Mouse (Mus musculus) hindbrain, embryonic 13.5 days (tissue): ENCODE measurements at regions not wholly inside any gene's neighbourhood (a gene's known extent, or its start where the extent isn't known, plus 50 kb on each side); places are given as distances from the start of the nearest gene placed in this dataset.

Source experiments
- ATAC-seq: fragments of 200-750 bp; cut with Nextera tagmentation; 2 replicates; pipeline ENCODE4 v1.8.0; 2017; ENCODE audit warnings: moderate TSS enrichment; ENCODE audit not compliant: low FRiP score
- H3K27ac ChIP-seq: fragments of 300-500 bp; sonication (generic); 2 replicates; pipeline ENCODE4 v1.5.1; 2015; ENCODE audit warnings: inconsistent platforms, mild to moderate bottlenecking, moderate library complexity
- H3K27me3 ChIP-seq: fragments of 300-500 bp; sonication (generic); 2 replicates; pipeline ENCODE4 v1.6.1; 2015; ENCODE audit warnings: mild to moderate bottlenecking, inconsistent platforms
- H3K36me3 ChIP-seq: fragments of 300-500 bp; sonication (generic); 2 replicates; pipeline ENCODE4 v1.6.1; 2015; ENCODE audit warnings: mild to moderate bottlenecking, inconsistent platforms
- H3K4me1 ChIP-seq: fragments of 300-500 bp; sonication (generic); replicated peaks from 2 replicates; pipeline ENCODE4 v1.6.1; 2015; ENCODE audit warnings: inconsistent platforms
- H3K4me2 ChIP-seq: fragments of 300-500 bp; sonication (generic); 2 replicates; pipeline ENCODE4 v1.6.1; 2015; ENCODE audit warnings: inconsistent platforms, mild to moderate bottlenecking, moderate library complexity
- H3K4me3 ChIP-seq: fragments of 300-500 bp; sonication (generic); 2 replicates; pipeline ENCODE4 v1.5.1; 2015; ENCODE audit warnings: mild to moderate bottlenecking, inconsistent platforms
- H3K9ac ChIP-seq: fragments of 300-500 bp; sonication (generic); 2 replicates; pipeline ENCODE4 v1.6.1; 2015; ENCODE audit warnings: mild to moderate bottlenecking, inconsistent platforms
- H3K9me3 ChIP-seq: fragments of 300-500 bp; sonication (generic); 2 replicates; pipeline ENCODE4 v1.6.1; 2016; ENCODE audit warnings: inconsistent platforms
- WGBS: fragments of 180-500 bp; shearing (Covaris S2); methylation state at CpG from one replicate; pipeline ENCODE4 v1.1.7; 2015; 5-methylcytosine and 5-hydroxymethylcytosine counted together

DNA sequence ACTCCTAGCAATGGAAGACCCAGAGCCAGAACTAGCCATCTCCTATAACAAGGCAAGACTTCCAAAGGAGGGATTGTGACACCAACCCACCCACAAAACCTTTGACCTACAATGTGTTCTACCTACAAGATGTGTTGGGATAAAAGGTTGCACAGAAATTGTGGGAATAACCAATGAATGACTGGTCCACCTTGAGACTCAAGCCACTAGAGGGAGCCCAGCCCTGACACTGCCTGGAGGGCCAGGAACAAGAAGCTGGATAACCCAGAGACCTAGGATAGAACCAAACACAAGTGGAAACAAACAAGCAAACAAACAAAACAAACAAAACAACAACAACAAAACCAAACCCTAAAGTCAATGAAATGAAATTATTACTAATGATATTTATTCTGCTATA is 288.8 kb downstream of the Dchs2 start:
- no peak overlapping the region for H3K27ac ChIP-seq
- H3K27me3 ChIP-seq: no peaks in the 10 kb centered on the region
- no peak overlapping the region for H3K4me3 ChIP-seq
- H3K9ac ChIP-seq: no peak overlapping the region
- H3K4me2 ChIP-seq: no peak overlapping the region
- ATAC-seq: no peak
- H3K36me3 ChIP-seq: no peaks in the 10 kb centered on the region
- H3K4me1 ChIP-seq: no peaks in the 10 kb centered on the region
- H3K9me3 ChIP-seq: no peaks in the 10 kb centered on the region

DNA sequence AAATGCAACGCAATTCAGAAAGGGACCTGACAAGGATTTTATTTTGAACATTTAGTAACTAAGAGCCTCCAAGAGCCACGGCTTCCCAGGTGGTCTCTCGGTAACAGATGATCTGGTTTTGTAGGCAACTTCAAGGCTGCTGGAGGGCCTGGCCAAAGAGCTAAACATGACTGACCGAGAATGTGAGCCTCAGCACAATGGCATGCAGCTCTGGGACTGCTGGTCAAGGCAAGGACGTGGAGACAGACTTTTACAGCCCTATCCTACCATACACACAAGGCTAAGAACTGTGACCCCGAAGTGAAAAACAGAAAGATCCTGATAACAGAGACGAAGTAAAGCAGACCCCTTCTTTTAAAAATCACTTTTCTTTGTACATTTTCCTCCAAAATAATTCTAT is 296.5 kb downstream of the Dchs2 start:
- no peak for ATAC-seq

DNA sequence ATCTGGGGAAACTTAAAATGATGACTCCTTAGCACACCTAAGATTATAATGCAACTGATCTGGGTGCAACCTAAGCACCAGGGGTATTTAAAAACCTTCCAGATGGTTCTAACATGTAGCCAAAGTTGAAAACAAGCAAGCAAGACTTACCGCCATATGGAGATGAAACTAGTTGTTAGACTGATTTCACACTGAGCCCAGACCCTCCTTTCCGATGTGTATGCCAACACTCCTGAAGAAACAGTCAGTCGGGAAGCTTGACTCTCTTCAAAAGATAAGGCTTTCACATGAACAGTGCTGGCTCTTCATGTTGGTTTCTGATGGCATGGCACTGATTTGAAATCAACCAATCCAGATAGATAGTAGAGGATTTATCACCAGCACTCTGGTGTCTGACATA is 301.6 kb downstream of the Dchs2 start:
- 93% methylated on average over 3 of the region's 3 CpGs for WGBS
- ATAC-seq: no peak

More for the DNA sequence above, 296.5 kb downstream of the Dchs2 start:
- Histone ChIP-seq H3K27ac (no peak overlapping the region), H3K4me3 (no peak overlapping the region), H3K9me3 (no peaks in the 10 kb centered on the region), H3K9ac (no peak overlapping the region), H3K4me1 (no peaks in the 10 kb centered on the region), H3K36me3 (no peaks in the 10 kb centered on the region), H3K27me3 (no peaks in the 10 kb centered on the region), H3K4me2 (no peak overlapping the region)
- WGBS: 72% methylated on average over 7 of the region's 7 CpGs

DNA sequence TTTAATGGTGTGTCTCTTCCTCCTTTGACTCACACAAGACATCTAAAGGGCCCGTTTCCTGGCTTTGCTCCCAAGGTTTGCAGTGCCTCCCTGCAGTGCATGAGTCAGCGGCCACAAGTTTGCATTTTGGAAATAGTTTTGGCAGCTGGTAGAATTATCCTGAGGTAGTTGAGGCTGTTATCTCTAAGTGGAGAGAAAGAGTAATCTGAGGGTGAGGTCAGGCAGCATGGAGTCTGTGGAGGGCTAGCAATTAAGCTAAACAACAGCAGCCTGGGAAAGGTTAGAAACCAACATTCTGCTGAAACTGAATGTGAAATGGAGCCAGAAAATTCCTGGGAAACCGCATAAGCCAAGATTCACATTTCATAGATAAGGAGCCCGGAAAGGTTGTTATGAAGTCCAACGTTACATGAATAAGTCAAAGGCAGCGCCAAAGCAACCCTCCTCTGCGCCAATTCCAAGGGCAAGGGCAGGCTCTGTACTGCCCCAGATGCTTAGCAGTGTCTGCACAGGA is 318.5 kb downstream of the Dchs2 start:
- H3K4me1 ChIP-seq: no peaks in the 10 kb centered on the region

More for the DNA sequence above, 301.6 kb downstream of the Dchs2 start:
- Histone ChIP-seq H3K27ac (no peak overlapping the region), H3K4me1 (no peaks in the 10 kb centered on the region), H3K9ac (no peak overlapping the region), H3K36me3 (no peaks in the 10 kb centered on the region), H3K9me3 (no peaks in the 10 kb centered on the region), H3K4me2 (no peak overlapping the region), H3K27me3 (no peaks in the 10 kb centered on the region), H3K4me3 (no peak overlapping the region)

DNA sequence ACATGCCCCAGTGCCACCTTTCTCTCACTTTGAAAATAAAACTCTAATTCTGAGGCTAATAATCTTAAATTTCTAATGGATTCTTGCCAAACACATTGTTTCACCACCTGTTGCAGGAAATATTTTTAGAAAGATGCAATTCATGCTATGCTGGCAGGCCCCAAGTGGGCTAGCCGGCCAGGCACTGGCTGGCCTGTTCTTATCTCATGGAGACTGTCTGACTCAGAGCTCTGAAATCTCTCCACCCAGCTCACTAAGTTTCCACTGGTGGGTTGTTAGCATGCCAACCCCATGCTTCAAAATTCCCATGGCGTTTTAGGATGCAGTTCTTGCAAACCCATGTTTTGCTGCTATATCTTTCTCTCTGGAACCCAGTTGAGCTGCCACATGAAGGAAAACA is 315.5 kb upstream of the Sfrp2 start:
- WGBS: 95% methylated on average over 2 of the region's 2 CpGs
- H3K36me3 ChIP-seq: no peaks in the 10 kb centered on the region
- H3K27ac ChIP-seq: no peak overlapping the region
- H3K9me3 ChIP-seq: no peaks in the 10 kb centered on the region
- no peak overlapping the region for H3K9ac ChIP-seq
- no peak for ATAC-seq
- no peak overlapping the region for H3K4me2 ChIP-seq
- H3K27me3 ChIP-seq: no peaks in the 10 kb centered on the region
- no peak overlapping the region for H3K4me3 ChIP-seq
- no peaks in the 10 kb centered on the region for H3K4me1 ChIP-seq

More for the DNA sequence above, 318.5 kb downstream of the Dchs2 start:
- Histone ChIP-seq H3K9me3 (no peaks in the 10 kb centered on the region), H3K4me3 (no peak overlapping the region), H3K9ac (no peak overlapping the region), H3K4me2 (no peak overlapping the region), H3K27me3 (no peaks in the 10 kb centered on the region), H3K36me3 (no peaks in the 10 kb centered on the region), H3K27ac (no peak overlapping the region)
- 86% methylated on average over 7 of the region's 7 CpGs for WGBS
- no peak for ATAC-seq

DNA sequence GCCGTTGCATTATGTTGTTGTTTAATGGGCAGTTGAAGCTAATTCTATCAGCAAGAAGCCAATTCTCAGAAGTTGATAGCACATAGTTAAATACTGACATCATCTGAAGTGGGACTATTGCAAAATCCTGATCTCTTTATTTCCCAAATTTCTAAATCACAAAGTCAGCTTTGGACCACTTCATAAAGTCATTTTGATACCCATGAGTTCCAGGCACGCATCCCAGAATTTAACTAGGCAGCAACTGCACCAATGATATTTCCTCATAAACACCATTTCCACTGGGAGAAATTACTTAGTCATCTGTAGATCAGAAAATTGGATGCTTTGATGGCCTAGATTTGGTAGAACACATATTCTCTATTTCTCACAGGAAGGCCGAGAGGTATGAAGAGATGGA is 314.8 kb upstream of the Sfrp2 start:
- H3K36me3 ChIP-seq: no peaks in the 10 kb centered on the region
- 89% methylated on average over 3 of the region's 3 CpGs for WGBS
- H3K9me3 ChIP-seq: no peaks in the 10 kb centered on the region
- H3K4me3 ChIP-seq: no peak overlapping the region
- H3K27me3 ChIP-seq: no peaks in the 10 kb centered on the region
- H3K4me2 ChIP-seq: no peak overlapping the region
- no peak overlapping the region for H3K27ac ChIP-seq
- no peaks in the 10 kb centered on the region for H3K4me1 ChIP-seq
- no peak for ATAC-seq
- H3K9ac ChIP-seq: no peak overlapping the region

DNA sequence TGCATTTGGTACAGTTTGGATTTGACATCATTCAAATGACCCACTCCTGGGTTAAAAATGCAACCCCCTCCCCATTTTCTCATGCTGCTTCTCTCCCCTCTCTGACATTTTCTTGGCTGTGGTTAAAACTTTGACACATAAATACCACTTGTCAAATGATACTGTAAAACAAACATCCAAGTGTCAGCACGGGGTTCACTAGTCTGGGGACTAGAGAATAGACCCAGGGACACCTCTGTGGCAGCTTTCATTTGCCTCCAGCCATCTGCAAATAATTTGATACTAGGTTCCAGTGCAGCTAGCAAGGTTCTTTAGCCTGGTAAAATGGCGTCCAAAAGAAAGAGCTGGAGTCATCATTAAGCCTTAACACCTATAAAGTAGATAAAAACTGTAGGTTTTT is 312.7 kb upstream of the Sfrp2 start:
- Histone ChIP-seq H3K27ac (no peak overlapping the region), H3K9ac (no peak overlapping the region), H3K9me3 (no peaks in the 10 kb centered on the region), H3K4me3 (no peak overlapping the region), H3K36me3 (no peaks in the 10 kb centered on the region), H3K4me1 (no peaks in the 10 kb centered on the region), H3K27me3 (no peaks in the 10 kb centered on the region), H3K4me2 (no peak overlapping the region)
- ATAC-seq: no peak
- 61% methylated on average over 2 of the region's 2 CpGs for WGBS

DNA sequence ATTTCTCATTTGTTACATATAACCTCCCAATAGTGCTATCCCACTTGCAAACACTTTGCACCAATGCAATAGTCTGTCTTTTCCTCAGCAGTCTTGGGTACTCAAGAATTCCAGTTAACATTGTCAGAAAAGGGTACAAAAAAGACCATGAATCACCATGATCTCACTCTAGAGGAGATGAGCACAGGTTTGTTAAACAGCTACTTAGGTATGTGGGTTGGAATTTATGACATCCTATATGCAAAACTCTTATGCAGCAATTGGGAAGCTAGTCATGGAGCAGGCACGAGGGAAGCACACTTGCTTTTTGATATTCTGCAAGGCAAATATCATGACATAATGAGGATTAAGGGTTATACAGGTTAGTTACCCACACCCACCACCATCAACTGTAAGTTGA is 307.7 kb upstream of the Sfrp2 start:
- H3K36me3 ChIP-seq: no peaks in the 10 kb centered on the region
- H3K27me3 ChIP-seq: no peaks in the 10 kb centered on the region
- H3K27ac ChIP-seq: no peak overlapping the region
- no peak overlapping the region for H3K4me3 ChIP-seq
- no peaks in the 10 kb centered on the region for H3K4me1 ChIP-seq
- ATAC-seq: no peak
- H3K4me2 ChIP-seq: no peak overlapping the region
- 96% methylated on average over 1 of the region's 1 CpGs for WGBS
- no peaks in the 10 kb centered on the region; the same call in 1 of the 2 replicates for H3K9me3 ChIP-seq
- no peak overlapping the region for H3K9ac ChIP-seq

DNA sequence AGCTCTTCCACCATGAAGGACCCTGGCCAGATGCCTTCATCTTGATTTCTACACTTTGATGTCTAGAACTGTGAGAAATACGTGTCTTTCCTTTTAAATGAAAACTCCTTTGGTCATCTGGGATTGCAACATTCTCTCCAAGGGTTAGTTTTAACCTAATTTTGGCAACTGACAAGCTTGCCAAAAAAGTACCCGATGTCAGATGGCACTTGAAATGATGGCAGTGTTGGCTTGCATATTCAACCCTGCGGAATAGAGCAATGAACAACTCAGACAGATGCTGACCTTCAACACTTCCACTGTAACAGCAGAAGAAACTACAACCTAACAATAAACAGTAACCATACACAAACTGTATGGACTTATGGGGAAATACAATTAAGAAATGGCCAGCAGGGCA is 286.9 kb upstream of the Sfrp2 start:
- Histone ChIP-seq H3K4me2 (no peak overlapping the region), H3K27ac (no peak overlapping the region), H3K27me3 (no peaks in the 10 kb centered on the region), H3K9ac (no peak overlapping the region), H3K9me3 (no peaks in the 10 kb centered on the region), H3K4me1 (no peaks in the 10 kb centered on the region), H3K36me3 (no peaks in the 10 kb centered on the region), H3K4me3 (no peak overlapping the region)
- ATAC-seq: no peak
- 94% methylated on average over 3 of the region's 3 CpGs for WGBS

DNA sequence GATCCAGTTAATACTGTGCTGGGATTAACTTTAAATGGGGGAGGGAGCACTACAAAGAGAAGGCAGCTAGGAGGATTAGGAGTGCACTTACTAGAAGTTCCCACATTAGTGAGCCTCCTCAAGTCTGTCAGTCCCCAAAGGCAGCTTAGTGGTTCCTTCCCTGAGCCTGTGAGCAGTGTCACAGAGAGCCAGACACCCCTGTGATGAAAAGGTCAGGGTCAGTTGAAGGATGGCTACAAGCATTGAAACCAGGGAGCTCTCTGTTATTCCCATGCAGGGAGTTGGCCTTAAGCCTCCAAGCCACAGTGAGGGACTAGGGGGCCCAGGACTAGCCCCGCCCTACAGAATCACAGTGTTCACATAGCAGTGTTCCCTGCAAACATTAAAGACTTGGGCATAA is 285.9 kb upstream of the Sfrp2 start:
- Histone ChIP-seq H3K9me3 (no peaks in the 10 kb centered on the region), H3K27me3 (no peaks in the 10 kb centered on the region), H3K9ac (no peak overlapping the region), H3K4me1 (no peaks in the 10 kb centered on the region), H3K36me3 (no peaks in the 10 kb centered on the region), H3K4me2 (no peak overlapping the region), H3K4me3 (no peak overlapping the region), H3K27ac (no peak overlapping the region)
- WGBS: 89% methylated on average over 1 of the region's 1 CpGs
- ATAC-seq: no peak

DNA sequence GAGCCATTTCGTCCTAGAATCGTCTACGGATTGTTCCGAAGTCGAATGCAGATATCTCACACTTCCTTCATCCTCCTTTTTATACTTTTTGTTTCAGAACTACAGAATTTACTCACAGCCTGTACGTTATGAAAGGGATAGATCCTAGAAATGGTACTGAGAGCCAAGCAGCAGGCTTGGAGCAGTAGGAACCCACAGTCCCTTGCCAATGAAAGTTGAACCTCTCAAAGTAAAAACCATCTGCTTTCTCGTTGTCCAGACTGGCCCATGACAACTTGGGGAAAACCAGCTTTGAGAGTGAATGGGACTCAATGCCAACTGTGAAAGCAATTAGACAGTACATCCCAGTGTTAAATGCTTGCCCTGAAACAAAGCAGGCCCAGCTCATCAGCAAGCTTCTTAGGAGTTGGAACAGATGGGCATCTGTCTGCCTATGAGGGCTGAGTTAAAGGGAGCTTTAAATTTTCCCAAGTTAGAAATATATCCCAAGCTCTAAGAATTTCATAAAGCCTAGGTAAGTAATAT is 279.9 kb upstream of the Sfrp2 start:
- no peak overlapping the region for H3K4me2 ChIP-seq
- H3K9ac ChIP-seq: no peak overlapping the region
- no peaks in the 10 kb centered on the region for H3K27me3 ChIP-seq
- 87% methylated on average over 7 of the region's 7 CpGs for WGBS
- H3K4me1 ChIP-seq: no peaks in the 10 kb centered on the region
- H3K36me3 ChIP-seq: no peaks in the 10 kb centered on the region
- no peak overlapping the region for H3K4me3 ChIP-seq
- H3K9me3 ChIP-seq: no peaks in the 10 kb centered on the region
- ATAC-seq: no peak
- no peak overlapping the region for H3K27ac ChIP-seq

DNA sequence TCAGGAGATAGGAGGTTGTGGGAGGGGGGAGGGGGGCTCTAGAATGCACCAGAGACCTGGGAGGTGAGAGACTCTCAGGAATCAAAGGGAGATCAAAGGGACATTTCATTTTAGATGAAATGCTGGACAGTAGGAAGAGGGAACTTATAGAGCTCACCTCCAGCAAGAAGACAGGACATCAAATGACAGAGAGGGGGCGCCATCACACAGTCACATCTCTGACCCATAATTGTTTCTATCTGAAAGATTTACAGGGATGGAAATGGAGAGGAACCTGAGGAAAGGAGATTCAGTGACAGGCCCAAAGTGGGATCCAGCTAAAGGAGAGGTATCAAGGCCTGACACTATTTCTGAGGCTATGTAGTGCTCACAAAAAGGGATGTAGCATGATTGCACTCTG is 270.5 kb upstream of the Sfrp2 start:
- no peak overlapping the region for H3K9ac ChIP-seq
- H3K4me1 ChIP-seq: no peaks in the 10 kb centered on the region
- no peak overlapping the region for H3K4me3 ChIP-seq
- no peak overlapping the region for H3K4me2 ChIP-seq
- no peaks in the 10 kb centered on the region for H3K9me3 ChIP-seq
- H3K27ac ChIP-seq: no peak overlapping the region
- no peaks in the 10 kb centered on the region for H3K27me3 ChIP-seq
- no peaks in the 10 kb centered on the region for H3K36me3 ChIP-seq
- WGBS: 26% methylated on average over 1 of the region's 1 CpGs
- no peak for ATAC-seq

DNA sequence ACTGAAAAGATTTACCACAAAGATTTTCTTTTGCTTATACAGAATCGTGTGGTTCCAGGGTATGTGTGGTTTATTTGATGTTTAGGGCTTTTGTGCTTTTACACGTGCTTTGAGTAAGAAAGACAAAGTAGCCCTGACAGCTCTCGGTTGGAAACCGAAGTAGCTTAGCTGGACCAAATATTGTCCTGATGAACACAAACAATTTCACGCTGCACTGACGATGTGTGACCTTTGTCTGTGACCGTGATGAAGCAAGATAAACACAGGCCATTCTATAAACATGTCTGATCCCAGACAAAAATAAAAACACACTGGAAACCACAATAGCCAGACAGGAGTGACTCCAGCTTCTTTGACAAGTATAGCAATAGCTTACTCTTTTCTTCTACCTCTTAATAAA is 262.2 kb upstream of the Sfrp2 start:
- Histone ChIP-seq H3K9ac (no peak overlapping the region), H3K27ac (no peak overlapping the region), H3K9me3 (no peaks in the 10 kb centered on the region), H3K36me3 (no peaks in the 10 kb centered on the region), H3K4me2 (no peak overlapping the region), H3K27me3 (no peaks in the 10 kb centered on the region; the same call in 1 of the 2 replicates), H3K4me1 (no peaks in the 10 kb centered on the region), H3K4me3 (no peak overlapping the region)
- ATAC-seq: no peak
- WGBS: 4% methylated on average over 7 of the region's 7 CpGs
